Mouse (Mus musculus): ENCODE results near the gene Sycp2.
"Not testable (repeated sequence)": the region's sequence is repeated elsewhere in the genome, so short reads cannot be mapped to it uniquely, and the experiment has no call there.

Sycp2 gene

DNA sequence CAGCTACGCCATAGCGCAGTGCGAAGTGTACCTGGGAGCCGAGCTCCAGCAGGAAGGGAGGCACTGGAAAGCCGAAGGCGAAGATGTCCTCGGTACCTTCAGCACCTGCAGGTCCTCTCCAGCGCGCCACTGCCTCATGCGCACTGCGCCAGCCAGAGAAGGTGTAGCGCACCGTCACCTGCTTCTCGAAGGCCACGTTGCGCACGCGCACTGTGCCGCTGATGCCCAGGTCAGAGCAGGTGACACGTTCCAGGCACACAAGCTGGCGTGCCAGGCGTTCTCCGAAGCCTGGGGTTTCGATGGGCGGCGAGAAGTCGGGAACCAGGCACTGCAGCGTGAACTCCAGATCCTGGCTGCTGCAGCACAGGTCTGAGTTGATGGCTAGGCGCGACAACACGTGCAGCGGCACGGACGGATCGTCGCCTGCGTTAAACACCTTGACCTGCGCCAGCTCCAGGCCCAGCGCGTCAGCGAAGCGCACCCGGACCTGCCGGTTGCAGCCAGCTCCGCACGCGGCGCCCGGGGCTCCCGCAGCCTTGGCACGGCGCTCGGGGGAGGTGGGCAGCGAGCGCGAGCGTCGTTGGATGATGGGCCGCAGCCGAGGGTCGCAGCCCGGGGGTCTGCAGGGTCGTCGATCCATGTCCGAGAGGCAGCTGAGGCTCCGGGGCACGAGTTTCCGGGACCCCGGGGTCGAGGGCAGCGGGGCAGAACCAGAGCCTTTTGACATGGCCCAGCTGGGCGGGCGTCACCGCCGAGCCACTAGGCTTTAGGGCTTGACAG, 6.2 kb upstream of the Sycp2 start:
- no peak for DNase-seq (ENCODE audit: low spot score)

DNA sequence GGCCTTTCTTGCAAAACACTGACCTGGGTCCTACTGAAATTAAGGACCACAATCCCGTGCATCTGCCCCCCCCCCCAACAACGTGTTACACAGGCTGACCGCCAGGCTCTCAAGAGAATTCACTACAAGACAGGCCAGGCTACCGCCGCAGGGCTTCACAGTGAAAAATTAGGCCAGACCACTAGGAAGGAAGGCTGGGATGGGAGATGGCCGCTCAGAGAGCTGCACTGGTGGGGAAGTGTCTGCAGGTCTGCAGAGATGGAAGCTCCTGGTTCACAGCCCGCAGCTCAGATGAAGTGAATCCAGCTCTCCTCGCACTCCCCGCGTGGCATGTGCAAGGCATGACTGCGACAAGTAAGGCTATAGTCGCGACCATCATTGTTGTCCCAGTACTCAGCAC, 5.6 kb upstream of the Sycp2 start:
- no peak for DNase-seq (ENCODE audit: low spot score)

DNA sequence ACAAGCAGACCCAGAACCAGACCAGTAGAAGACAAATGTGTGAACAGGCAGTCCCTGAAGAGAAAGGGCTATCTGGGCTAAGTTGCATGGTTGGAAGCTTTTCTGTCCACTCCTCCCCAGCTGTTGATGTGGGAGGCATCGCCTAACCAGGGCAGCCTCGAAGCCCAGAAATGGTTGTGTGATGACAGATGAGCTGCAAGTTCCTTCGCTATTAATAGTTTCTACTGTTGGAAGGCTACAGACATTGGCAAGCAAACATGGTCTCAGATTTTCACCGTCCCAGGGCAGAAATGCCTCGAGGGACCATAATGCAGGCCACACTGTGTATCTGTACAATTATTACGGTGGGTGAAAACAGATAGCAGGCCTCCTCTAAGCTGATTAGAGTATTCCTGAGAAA, 5.1 kb upstream of the Sycp2 start:
- no peak for DNase-seq (ENCODE audit: low spot score)

DNA sequence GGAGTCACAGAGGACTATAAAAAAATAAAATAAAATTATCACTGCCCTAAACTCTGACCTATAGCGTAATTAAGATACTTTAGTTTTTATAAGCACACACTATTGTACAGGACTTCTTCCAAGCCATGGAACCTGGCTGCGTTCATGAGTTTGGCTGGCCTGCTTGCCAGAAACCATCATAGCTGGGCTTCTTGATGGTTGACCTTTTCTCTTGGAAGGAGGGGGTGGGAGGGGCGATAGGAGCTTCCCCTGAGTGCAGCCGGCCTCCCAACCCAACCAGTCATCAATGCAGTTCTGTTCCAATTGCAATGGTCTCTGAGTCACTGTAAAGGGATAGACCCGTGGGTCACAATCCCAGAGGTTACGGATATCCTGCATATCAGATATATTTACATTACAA, 2.8 kb upstream of the Sycp2 start:
- no peak for DNase-seq (ENCODE audit: low spot score)

DNA sequence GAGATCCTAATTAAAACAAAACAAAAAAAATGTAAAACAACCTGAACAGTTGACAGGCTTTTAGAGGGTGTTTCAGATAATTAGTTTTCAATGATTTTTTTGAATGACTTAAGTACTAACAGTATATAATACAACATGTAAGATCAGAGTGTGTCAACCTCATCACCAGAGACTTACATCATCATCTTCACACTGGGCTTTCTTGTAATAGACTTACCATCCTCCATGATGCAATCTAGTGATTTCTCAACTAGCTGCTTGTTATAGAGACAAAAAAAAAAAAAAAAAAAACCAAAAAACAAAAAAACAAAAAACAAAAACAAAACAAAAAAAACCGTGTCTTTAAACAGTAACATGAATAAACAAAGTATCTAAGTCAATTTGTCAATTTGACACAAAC, 1.5 kb upstream of the Sycp2 start:
- no peak for DNase-seq (ENCODE audit: low spot score)

DNA sequence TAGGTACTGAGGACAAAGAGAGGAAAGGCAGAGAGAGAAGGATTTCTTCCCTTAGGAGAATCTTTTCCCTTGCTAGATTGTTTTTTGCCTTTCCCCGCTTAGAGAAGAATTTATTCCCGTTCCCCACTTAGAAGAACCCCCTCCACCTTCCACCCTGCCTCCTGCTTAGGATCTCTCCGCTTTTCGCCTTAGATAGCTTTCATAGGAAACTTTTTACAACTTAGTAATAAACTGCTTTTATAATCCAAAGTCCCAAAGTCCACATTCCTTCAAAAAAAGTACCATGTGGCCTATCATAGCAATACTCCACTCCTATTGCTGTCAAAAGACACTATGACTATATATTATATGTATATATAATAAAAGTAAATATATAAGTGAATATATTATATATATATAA, 64.9 kb downstream of the Sycp2 start:
- no peak for DNase-seq (ENCODE audit: low spot score)

DNA sequence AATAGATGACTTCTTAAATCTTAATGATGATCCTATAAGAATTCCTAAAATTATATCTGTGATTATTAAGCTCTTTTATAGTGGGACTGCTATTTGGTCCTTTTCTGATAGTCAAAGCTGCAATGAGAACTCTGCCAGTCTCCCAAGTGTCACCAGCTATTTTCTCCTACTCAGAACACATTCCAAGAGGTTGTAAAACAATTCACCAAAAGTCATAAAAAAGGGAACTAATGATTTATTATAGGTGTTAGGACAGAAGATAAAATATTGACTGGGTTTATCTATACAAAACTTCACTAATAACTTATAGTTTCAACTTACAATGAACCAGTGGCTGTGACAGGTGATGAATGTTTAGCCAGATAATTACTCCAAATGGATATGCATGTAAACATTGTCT, 65.4 kb downstream of the Sycp2 start:
- DNase-seq (ENCODE audit: low spot score): not testable (repeated sequence)

DNA sequence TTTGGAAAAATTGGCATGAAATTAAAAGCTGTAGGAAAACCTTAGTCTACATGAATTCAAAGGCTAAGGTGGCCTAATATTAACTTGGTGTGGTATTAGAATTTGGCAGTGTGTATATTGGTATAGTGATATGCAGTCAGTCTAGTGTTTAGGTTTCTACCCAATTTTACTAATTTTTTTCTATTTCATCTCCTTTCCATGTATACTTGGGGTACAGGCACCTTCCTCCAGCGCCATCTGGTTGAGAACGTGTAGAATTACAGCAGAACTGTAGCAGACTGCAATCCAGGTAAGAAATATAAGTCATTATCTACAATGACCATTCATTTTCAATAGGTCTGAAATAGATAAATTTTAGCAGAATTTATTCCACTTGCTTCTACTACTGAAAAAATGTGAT, 68.4 kb downstream of the Sycp2 start:
- no peak for DNase-seq (ENCODE audit: low spot score)

DNA sequence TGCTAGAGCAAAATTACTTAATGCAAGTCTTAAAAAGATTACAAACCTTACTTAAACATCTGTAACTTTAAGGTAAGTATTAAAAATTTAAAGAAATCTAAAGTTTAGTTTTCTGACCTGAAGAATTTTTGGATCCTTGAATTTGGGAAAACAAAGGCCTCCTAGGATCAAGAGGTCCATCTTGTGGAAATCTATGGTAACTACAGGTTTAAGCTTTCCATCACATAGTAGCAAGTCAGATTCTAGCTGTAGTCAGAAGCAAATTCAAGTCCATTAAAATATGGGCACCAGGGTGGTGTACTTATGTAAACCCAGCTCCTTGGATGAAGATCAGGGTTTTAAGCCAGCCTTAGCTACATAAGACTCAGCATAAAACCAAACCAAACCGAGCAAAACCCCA, 69.6 kb downstream of the Sycp2 start:
- no peak for DNase-seq (ENCODE audit: low spot score)

DNA sequence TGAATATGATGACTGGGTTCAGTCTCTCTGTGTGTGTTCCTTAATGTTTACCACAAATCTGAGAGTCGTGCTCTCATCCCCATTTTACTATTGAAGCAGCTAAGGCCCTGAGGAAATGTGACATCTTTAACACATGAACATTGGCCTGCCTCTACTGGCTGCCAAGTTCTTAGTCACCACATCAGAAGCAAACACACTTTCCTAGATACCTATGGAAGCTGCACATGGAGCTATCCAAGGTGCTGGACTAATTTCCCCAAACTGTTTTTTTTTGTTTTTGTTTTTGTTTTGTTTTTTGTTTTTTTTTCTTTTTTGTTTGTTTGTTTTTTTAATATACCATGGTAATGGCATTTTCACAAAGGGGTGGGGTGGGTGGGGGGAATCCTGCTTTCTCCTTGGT, 77.5 kb downstream of the Sycp2 start:
- no peak for DNase-seq (ENCODE audit: low spot score)

DNA sequence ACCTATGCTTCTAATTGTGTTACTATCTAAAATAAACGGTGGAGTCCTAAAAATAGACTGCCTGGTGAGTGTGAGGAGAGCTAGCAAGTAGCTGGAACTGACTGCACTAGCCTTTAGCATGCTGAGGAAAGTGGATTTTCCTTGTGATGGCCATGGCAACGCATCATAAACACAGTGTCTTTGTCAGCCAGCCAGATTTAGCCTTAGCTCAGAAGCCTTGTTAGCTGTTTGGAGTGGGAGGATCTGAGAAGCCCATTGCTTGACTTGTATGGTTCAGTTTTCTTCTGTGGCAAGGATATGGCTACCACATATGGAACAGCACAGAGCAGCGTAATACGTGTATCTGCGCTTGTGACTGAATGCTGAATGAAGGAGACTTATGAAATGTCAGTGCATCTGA, 77.9 kb downstream of the Sycp2 start:
- DNase-seq (ENCODE audit: low spot score): no peak

DNA sequence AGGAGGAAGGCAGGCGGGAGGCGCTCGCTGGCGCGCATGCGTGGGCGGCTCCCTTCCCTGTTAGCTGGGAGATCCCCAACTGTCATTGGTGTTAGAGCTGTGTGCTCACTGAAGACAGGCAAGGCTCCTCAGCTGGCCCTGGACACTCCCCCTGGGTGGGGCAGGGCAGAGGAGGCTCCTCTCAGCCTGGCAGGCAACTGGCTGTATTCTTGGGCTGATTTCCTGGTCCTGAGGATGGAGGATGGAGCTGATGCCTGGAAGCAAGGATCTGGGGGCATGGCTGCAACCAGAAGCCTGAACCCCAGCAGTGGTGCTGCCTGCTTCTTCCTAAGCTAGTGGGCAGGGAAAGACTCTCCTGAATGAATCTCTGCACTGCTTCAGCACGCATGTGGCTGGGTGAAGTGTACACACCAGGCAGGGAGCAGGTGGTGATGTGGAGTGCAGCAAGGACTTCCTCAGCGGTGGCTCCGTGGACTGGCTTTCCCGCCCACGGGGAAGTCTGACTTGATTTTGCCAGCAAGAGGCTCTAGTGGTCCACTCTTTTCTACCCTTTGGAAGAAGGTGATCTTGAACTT, 79.9 kb downstream of the Sycp2 start:
- no peak for DNase-seq (ENCODE audit: low spot score)

DNA sequence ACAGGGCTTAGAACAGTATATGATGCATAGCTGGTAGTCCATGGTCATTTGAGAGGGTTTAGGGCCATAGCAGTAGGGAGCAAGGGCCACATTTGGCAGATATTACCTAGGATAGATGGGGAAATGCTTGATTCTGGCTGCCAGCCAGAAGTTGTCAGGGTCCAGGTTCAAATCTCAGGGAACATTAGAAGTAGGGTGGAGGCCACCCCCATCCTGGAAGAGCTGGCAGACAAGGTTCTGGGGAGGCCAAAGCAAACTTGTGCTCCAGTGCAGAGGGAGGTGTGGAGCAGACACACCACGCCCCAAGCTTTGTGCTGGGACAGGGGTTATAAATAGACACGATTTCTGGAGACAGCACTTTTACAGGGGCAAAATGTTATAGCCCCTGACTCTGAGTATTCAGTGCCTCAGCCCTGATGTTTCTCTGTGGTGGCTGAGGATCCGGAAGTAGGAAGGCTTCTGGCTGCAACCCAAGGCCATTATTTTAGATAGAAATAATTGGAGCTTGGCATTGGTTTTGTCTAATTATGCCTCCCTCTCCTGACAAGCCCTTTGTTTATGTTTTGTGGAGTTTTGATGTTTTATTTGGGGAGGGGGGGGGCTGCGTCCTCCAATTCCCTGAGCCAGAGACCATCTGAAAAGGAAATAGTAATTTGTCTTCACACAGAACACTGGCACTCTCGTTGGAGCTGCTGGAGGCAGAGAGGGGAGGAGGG, 80.6 kb downstream of the Sycp2 start:
- no peak for DNase-seq (ENCODE audit: low spot score)

DNA sequence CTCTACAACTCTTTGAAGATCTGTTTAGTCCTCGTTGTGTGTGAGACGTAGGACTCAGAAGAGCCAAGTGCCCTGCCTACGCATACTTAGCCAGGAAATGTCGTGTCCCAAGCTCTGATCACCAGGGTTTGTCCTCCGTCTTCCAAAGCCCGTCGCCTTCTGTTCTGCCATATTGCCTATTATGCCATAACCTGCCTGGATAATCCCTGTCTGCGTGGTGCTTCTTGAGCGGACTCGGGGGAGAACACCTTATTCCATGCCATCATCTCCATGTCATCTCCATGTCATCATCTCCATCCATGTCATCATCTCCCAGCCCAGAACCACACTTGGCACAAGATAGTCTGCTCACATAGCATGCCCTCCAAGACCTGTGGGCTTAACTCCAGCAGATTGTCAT, 81.4 kb downstream of the Sycp2 start:
- no peak for DNase-seq (ENCODE audit: low spot score)

DNA sequence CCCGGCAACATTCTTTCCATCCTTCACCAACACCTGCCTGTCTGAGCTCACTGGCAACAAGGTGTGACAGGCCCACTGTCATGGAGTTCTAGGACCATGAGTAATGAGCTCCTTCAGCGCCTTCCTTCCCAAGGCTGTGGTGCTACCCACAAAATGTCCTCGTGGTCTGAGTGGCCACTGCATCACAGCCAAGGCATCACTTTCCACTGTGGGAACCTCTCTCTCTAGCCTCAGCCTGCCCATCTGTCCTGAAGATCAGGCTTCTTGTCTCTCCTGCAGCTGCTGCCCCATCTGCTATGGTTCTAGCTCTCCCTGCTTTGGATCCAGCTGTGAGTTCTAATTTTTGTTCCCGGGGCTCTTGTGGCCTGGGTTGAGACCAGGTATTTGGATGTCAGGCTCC, 82.7 kb downstream of the Sycp2 start:
- DNase-seq (ENCODE audit: low spot score): no peak

DNA sequence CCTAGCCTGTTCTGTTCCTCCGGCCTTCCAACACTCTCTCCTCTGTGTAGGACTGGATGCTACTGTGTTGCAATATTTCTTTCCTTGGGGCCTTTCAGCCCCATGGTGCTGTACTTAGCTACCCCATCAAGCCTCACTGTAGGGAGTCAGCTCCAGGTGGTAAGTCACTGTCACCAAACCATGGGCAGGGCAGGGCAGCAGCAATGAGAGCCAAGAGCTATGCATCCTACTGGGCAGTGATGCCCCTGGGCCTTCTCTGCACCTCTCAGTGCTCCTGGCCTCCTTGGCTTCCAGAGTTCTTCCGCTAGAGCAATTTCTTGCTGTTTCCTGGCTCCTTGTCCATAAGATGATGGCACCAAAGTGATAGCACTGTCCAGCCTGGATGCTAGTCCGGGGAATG, 83.1 kb downstream of the Sycp2 start:
- DNase-seq (ENCODE audit: low spot score): no peak

DNA sequence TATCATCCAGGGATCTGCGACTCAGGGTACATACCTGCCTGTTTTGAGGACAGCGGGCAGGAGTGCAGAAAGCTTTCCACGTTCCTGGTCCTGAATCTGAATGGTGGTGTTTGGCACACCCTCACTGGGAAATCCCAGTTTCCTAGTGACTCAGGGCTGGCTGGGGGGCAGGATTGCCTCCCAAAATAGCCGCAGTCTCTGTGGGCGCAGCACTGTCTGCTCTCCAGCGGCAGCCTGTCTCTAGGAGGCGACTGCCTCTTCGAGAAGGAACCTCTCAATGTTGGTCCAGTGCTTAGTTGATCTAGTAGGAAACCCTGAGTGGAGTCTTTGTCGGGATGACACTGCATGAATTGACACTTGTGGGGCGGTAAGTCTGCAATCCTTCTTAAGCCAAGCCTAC, 86.2 kb downstream of the Sycp2 start:
- DNase-seq (ENCODE audit: low spot score): no peak

DNA sequence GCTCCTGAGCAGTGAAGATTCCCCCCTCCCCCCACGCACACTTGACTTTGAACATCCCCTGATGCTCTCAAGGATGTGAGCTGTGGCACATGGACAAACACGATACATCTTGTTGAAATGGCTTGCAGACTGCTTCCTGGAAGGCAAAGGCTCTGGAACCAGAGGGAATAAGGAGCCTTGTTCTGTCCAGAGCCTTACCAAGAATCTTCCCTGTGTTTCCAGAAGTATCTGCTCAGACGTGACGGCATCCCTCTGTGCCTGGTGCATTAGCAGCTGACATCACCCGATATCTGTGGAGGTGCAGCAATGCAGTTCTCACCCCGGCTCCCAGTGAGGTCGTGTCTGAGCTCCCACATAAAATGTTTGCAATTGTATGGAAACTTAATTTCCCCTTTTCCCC, 87.7 kb downstream of the Sycp2 start:
- no peak for DNase-seq (ENCODE audit: low spot score)

DNA sequence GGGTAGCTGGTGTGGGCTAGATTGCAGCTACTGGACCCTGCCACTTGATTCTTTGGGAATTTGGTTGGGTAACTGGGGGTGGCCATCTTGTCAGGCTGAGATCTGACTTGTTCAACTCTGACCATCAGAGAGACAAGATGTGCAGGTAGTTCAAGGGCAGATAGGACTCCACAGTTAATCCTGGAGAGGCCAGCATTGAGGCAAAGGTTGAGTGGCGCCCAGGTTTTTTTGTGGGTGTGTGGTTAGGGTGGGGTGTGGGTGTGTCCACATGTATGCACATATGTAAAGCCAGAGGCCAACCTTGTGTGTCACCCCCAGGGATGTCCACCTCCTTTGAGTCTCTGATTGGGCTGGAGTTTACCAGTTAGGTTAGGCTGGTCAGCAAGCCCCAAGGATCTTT, 91.2 kb downstream of the Sycp2 start:
- no peak for DNase-seq (ENCODE audit: low spot score)

DNA sequence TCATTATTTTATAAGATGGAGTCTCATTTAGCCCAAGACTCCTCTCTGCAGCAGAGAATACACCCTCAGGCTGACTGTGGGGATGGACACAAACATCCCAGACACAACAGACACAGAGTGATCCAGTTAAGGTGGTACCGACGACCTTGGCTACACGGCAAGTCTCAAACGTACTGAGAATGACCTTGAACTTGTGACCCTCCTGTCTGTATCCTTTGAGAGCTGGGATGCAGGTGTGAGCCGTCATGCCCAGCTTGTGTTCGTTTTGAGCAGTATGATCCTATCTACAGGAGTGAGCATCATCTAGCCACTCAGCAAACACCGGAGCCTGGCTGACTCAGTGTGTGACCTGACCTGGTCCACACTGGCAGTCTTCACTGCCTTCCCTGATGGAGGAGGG, 93.9 kb downstream of the Sycp2 start:
- DNase-seq (ENCODE audit: low spot score): no peak

DNA sequence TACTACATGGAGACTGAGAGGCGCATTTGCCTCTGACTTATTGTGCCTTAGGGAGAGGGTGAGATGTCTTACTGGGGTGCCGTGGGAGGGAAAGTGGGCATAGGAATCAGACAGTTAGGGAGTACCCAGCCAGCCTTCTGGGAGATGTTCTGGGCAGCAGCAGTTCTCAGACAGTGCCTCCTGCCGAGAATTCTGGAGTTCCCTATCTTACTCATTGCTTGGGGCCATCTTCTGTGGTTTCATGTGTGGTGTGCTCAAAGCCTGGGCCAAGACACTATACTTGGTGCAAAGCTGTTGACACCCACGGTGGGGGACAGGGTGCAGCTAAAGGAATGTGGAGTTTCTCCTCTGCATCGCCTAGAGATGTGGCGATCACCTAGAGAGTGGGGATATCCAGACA, 102.8 kb downstream of the Sycp2 start:
- DNase-seq (ENCODE audit: low spot score): no peak

DNA sequence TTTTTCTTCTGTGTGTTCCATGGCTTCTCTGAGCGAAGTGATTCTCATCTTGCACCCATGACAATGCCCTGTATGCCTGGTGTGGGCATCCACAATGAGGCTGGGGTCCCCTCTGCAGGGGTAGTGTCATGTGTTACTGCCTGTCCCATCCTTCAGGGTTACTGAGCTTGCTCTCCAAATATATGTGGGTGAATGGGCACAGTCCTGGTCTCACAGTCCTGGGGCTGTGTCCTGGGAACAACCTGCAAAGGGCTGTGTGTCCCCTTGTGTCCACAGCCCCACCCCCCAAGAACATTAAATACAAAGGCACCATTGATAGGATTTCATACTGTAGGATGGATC, 103.3 kb downstream of the Sycp2 start:
- no peak for DNase-seq (ENCODE audit: low spot score)

DNA sequence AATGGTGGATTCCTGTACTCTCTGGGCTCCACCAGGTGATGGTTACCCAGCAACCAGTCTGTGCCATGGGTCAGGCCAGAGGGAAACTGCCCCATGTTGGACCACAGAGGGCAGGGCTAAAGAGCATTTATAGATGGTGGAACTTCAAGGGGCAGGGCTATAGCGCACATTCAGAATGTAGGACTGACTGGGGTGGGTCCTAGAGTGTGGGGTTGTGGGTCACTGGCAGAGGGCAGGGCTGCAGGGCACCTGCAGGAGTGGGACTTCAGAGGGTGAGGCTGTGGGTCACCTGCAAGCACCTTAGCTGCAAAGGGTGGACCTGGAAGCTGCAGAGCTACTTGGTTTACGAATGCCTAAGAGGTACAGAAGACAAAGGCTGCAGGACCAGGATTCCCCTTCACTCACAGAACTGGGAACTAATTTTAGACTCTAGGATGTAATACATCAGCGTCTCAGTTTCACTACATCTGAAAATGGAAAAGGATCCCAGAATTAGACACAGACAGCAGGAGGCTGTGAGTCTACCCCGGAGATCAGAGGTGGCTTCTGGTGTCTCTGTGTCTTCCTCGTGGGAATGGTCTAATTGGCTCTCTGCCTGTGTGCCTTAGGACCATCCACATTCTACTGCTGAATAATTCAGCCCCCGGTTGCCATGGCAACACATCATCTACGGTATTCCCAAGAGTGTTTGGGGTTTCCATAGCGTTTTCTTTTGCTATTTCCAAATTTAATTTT, 103.9 kb downstream of the Sycp2 start:
- DNase-seq (ENCODE audit: low spot score): no peak
